Mouse (Mus musculus) frontal cortex, adult (tissue): Measurements from ENCODE around the gene Atp6v1b1.

Experiments
- ATAC-seq: cut with Nextera tagmentation; 2 replicates; pipeline ENCODE4 v1.9.2; 2017; ENCODE audit warnings: mild to moderate bottlenecking, moderate library complexity, mixed read lengths; ENCODE audit not compliant: low TSS enrichment

The Atp6v1b1 gene

GRCm38 (mm10) chr6:83742761-83743160 lies at the start of gene Atp6v1b1:
TSS of gene Atp6v1b1 (plus strand) at chr6:83742990.
- ATAC-seq: no peak

- ATAC-seq: peak; percentile 52; the same call in 1 of the 2 replicates
Observed at GRCm38 (mm10) chr6:83693835-83694234, 49.0 kb upstream of the Atp6v1b1 start.

- no peak for ATAC-seq
Observed at GRCm38 (mm10) chr6:83695731-83696130, 47.1 kb upstream of the Atp6v1b1 start.

GRCm38 (mm10) chr6:83696684-83697083 lies 46.1 kb upstream of the Atp6v1b1 start:
- ATAC-seq: no peak

- no peak for ATAC-seq
Observed at GRCm38 (mm10) chr6:83697932-83698331, 44.9 kb upstream of the Atp6v1b1 start.

- ATAC-seq: no peak
Observed at GRCm38 (mm10) chr6:83699971-83700370, 42.8 kb upstream of the Atp6v1b1 start.

GRCm38 (mm10) chr6:83701001-83701400 lies 41.8 kb upstream of the Atp6v1b1 start:
- no peak for ATAC-seq

GRCm38 (mm10) chr6:83702146-83702999 lies 40.4 kb upstream of the Atp6v1b1 start:
- no peak for ATAC-seq

GRCm38 (mm10) chr6:83703000-83703721 lies 39.6 kb upstream of the Atp6v1b1 start:
- no peak for ATAC-seq

GRCm38 (mm10) chr6:83703722-83704078 lies 39.1 kb upstream of the Atp6v1b1 start:
- no peak for ATAC-seq

GRCm38 (mm10) chr6:83704294-83704693 lies 38.5 kb upstream of the Atp6v1b1 start:
- ATAC-seq: no peak

GRCm38 (mm10) chr6:83704701-83705100 lies 38.1 kb upstream of the Atp6v1b1 start:
- no peak for ATAC-seq

GRCm38 (mm10) chr6:83707738-83708510 lies 34.9 kb upstream of the Atp6v1b1 start:
- ATAC-seq: no peak

- ATAC-seq: no peak
Observed at GRCm38 (mm10) chr6:83710361-83711066, 32.3 kb upstream of the Atp6v1b1 start.

GRCm38 (mm10) chr6:83711067-83711675 lies 31.6 kb upstream of the Atp6v1b1 start, which contains the start of gene Vax2:
TSS of gene Vax2 (plus strand) at chr6:83711264.
- ATAC-seq: no peak

GRCm38 (mm10) chr6:83711725-83712475 lies 30.9 kb upstream of the Atp6v1b1 start:
- no peak for ATAC-seq

GRCm38 (mm10) chr6:83713271-83714136 lies 29.3 kb upstream of the Atp6v1b1 start:
- no peak for ATAC-seq

GRCm38 (mm10) chr6:83714221-83715123 lies 28.3 kb upstream of the Atp6v1b1 start:
- no peak for ATAC-seq
